Mouse (Mus musculus) forebrain, embryonic 12.5 days (tissue): ENCODE data around the gene Muc4. TPM values are rescaled to one million over a fixed set of nuclear protein-coding genes. Genes with fewer than 3 reads are reported as not detected.

Source experiments
- ATAC-seq: fragments of 200-750 bp; cut with Nextera tagmentation; 2 replicates; pipeline ENCODE4 v1.8.0; 2017; ENCODE audit warnings: moderate TSS enrichment; ENCODE audit not compliant: low FRiP score
- H3K27ac ChIP-seq: fragments of 300-500 bp; sonication (generic); 2 replicates; pipeline ENCODE4 v1.5.1; 2016; ENCODE audit warnings: mild to moderate bottlenecking
- H3K27me3 ChIP-seq: fragments of 300-500 bp; sonication (generic); 2 replicates; pipeline ENCODE4 v1.6.1; 2016; ENCODE audit warnings: mild to moderate bottlenecking
- H3K36me3 ChIP-seq: fragments of 300-500 bp; sonication (generic); replicated peaks from 2 replicates; pipeline ENCODE4 v1.6.1; 2016; ENCODE audit warnings: mild to moderate bottlenecking
- H3K4me1 ChIP-seq: fragments of 300-500 bp; sonication (generic); 2 replicates; pipeline ENCODE4 v1.6.1; 2016
- H3K4me2 ChIP-seq: fragments of 300-500 bp; sonication (generic); 2 replicates; pipeline ENCODE4 v1.6.1; 2016; ENCODE audit warnings: mild to moderate bottlenecking, moderate library complexity
- H3K4me3 ChIP-seq: fragments of 300-500 bp; sonication (generic); replicated peaks from 2 replicates; pipeline ENCODE4 v1.5.1; 2016; ENCODE audit warnings: mild to moderate bottlenecking
- H3K9ac ChIP-seq: fragments of 300-500 bp; sonication (generic); 2 replicates; pipeline ENCODE4 v1.6.1; 2016; ENCODE audit warnings: mild to moderate bottlenecking
- H3K9me3 ChIP-seq: fragments of 300-500 bp; sonication (generic); 2 replicates; pipeline ENCODE4 v1.6.1; 2016
- WGBS: fragments of 180-500 bp; shearing (Covaris S2); methylation state at CpG from one replicate; pipeline ENCODE4 v1.1.7; 2016; 5-methylcytosine and 5-hydroxymethylcytosine counted together
- polyA plus RNA-seq: library from polyadenylated mRNA; unstranded; fragments of >200 nt; fragmentation: Nextera tagmentation; extraction: Ambion mirVana; gene quantifications from 2 replicates; pipeline ENCODE4 v1.2.1, GENCODE M21; 2016

Gene Muc4
- polyA plus RNA-seq, 1 experiment from 2014 or later, result 0.28 TPM

- 49% methylated on average over 3 of the region's 3 CpGs for WGBS
- H3K27me3 ChIP-seq, result peaks cover 6% of the 10 kb centered on the region; the same call in 1 of the 2 replicates
- 0 out of 2 replicates have a peak, but pooled peaks cover 3% of the 10 kb centered on the region for H3K4me1 ChIP-seq
- no peaks in the 10 kb centered on the region for H3K9me3 ChIP-seq
- no peak overlapping the region for H3K9ac ChIP-seq
- H3K4me2 ChIP-seq, result no peak overlapping the region
- ATAC-seq, result no peak
- no peaks in the 10 kb centered on the region for H3K36me3 ChIP-seq
- H3K27ac ChIP-seq, result no peak overlapping the region
- H3K4me3 ChIP-seq, result no peak overlapping the region
Measured at GRCm38 (mm10) chr16:32736022-32736421, 336 bp downstream of the Muc4 start.

GRCm38 (mm10) chr16:32740003-32740663 lies 4.4 kb downstream of the Muc4 start:
- H3K4me3 ChIP-seq, result no peak overlapping the region
- peaks cover 6% of the 10 kb centered on the region; the same call in 1 of the 2 replicates for H3K27me3 ChIP-seq
- H3K9me3 ChIP-seq, result no peaks in the 10 kb centered on the region
- H3K27ac ChIP-seq, result no peak overlapping the region
- H3K4me2 ChIP-seq, result no peak overlapping the region
- no peaks in the 10 kb centered on the region for H3K36me3 ChIP-seq
- H3K9ac ChIP-seq, result no peak overlapping the region
- 0 out of 2 replicates have a peak, but pooled peaks cover 3% of the 10 kb centered on the region for H3K4me1 ChIP-seq
- 80% methylated on average over 8 of the region's 8 CpGs for WGBS
- ATAC-seq, result no peak

GRCm38 (mm10) chr16:32741366-32741765 lies 5.7 kb downstream of the Muc4 start:
- Histone ChIP-seq H3K9me3 (no peaks in the 10 kb centered on the region), H3K4me2 (no peak overlapping the region), H3K36me3 (no peaks in the 10 kb centered on the region), H3K9ac (no peak overlapping the region), H3K4me1 (peaks cover 6% of the 10 kb centered on the region; the same call in 1 of the 2 replicates), H3K27me3 (peaks cover under 1% of the 10 kb centered on the region; the same call in 1 of the 2 replicates), H3K4me3 (no peak overlapping the region), H3K27ac (no peak overlapping the region)
- ATAC-seq, result no peak
- WGBS, result 86% methylated on average over 9 of the region's 9 CpGs

- ATAC-seq, result no peak
- no peaks in the 10 kb centered on the region for H3K27me3 ChIP-seq
- H3K27ac ChIP-seq, result no peak overlapping the region
- H3K9ac ChIP-seq, result no peak overlapping the region
- no peaks in the 10 kb centered on the region for H3K9me3 ChIP-seq
- H3K4me1 ChIP-seq, result peaks cover 6% of the 10 kb centered on the region; the same call in 1 of the 2 replicates
- WGBS, result 78% methylated on average over 2 of the region's 2 CpGs
- no peak overlapping the region for H3K4me3 ChIP-seq
- H3K36me3 ChIP-seq, result no peaks in the 10 kb centered on the region
- no peak overlapping the region for H3K4me2 ChIP-seq
Measured at GRCm38 (mm10) chr16:32742712-32743111, 7.0 kb downstream of the Muc4 start.

- Histone ChIP-seq H3K9ac (no peak overlapping the region), H3K27me3 (no peaks in the 10 kb centered on the region), H3K36me3 (no peaks in the 10 kb centered on the region), H3K4me2 (no peak overlapping the region), H3K4me1 (peaks cover 3% of the 10 kb centered on the region; the same call in 1 of the 2 replicates), H3K27ac (no peak overlapping the region), H3K9me3 (no peaks in the 10 kb centered on the region), H3K4me3 (no peak overlapping the region)
- ATAC-seq, result no peak
- WGBS, result 85% methylated on average over 6 of the region's 6 CpGs
Measured at GRCm38 (mm10) chr16:32745852-32746251, 10.2 kb downstream of the Muc4 start.

GRCm38 (mm10) chr16:32750242-32751127 lies 14.8 kb downstream of the Muc4 start:
- Histone ChIP-seq H3K9me3 (no peaks in the 10 kb centered on the region), H3K27me3 (no peaks in the 10 kb centered on the region), H3K9ac (no peak overlapping the region), H3K4me2 (no peak overlapping the region), H3K4me3 (no peak overlapping the region), H3K4me1 (peaks cover under 1% of the 10 kb centered on the region; the same call in 1 of the 2 replicates), H3K27ac (no peak overlapping the region), H3K36me3 (no peaks in the 10 kb centered on the region)
- no peak for ATAC-seq
- 91% methylated on average over 5 of the region's 5 CpGs for WGBS

- H3K4me3 ChIP-seq, result no peak overlapping the region
- H3K9ac ChIP-seq, result no peak overlapping the region
- 84% methylated on average over 2 of the region's 2 CpGs for WGBS
- ATAC-seq, result no peak
- H3K27ac ChIP-seq, result no peak overlapping the region
- H3K36me3 ChIP-seq, result no peaks in the 10 kb centered on the region
- H3K9me3 ChIP-seq, result no peaks in the 10 kb centered on the region
- H3K4me2 ChIP-seq, result no peak overlapping the region
- H3K4me1 ChIP-seq, result no peaks in the 10 kb centered on the region
- no peaks in the 10 kb centered on the region for H3K27me3 ChIP-seq
Measured at GRCm38 (mm10) chr16:32764550-32764949, 28.9 kb downstream of the Muc4 start.

- Histone ChIP-seq H3K9ac (no peak overlapping the region), H3K27me3 (no peaks in the 10 kb centered on the region), H3K9me3 (no peaks in the 10 kb centered on the region), H3K27ac (no peak overlapping the region), H3K4me3 (no peak overlapping the region), H3K36me3 (no peaks in the 10 kb centered on the region), H3K4me2 (no peak overlapping the region), H3K4me1 (no peaks in the 10 kb centered on the region)
- 88% methylated on average over 6 of the region's 6 CpGs for WGBS
- no peak for ATAC-seq
Measured at GRCm38 (mm10) chr16:32764961-32765360, 29.3 kb downstream of the Muc4 start.

GRCm38 (mm10) chr16:32766904-32767303 lies 31.2 kb downstream of the Muc4 start:
- Histone ChIP-seq H3K4me1 (no peaks in the 10 kb centered on the region), H3K9me3 (no peaks in the 10 kb centered on the region), H3K27ac (no peak overlapping the region), H3K27me3 (no peaks in the 10 kb centered on the region), H3K9ac (no peak overlapping the region), H3K36me3 (no peaks in the 10 kb centered on the region), H3K4me3 (no peak overlapping the region), H3K4me2 (no peak overlapping the region)
- no peak for ATAC-seq
- 92% methylated on average over 7 of the region's 7 CpGs for WGBS

GRCm38 (mm10) chr16:32776676-32777075 lies 41.0 kb downstream of the Muc4 start:
- Histone ChIP-seq H3K27me3 (no peaks in the 10 kb centered on the region), H3K4me3 (no peak overlapping the region), H3K4me1 (peaks cover 8% of the 10 kb centered on the region; the same call in 1 of the 2 replicates), H3K9me3 (no peaks in the 10 kb centered on the region), H3K36me3 (no peaks in the 10 kb centered on the region), H3K4me2 (no peak overlapping the region), H3K27ac (no peak overlapping the region), H3K9ac (no peak overlapping the region)
- WGBS, result 86% methylated on average over 10 of the region's 10 CpGs
- ATAC-seq, result no peak

- no peaks in the 10 kb centered on the region for H3K9me3 ChIP-seq
- whole genome bisulfite sequencing, result 69% methylated on average over 8 of the region's 8 CpGs
Measured at GRCm38 (mm10) chr16:32778956-32779355, 43.3 kb downstream of the Muc4 start.

GRCm38 (mm10) chr16:32783324-32784062 lies 47.8 kb downstream of the Muc4 start:
- no peak overlapping the region for H3K4me3 ChIP-seq
- WGBS, result 60% methylated on average over 5 of the region's 5 CpGs
- no peak for ATAC-seq
- H3K4me2 ChIP-seq, result no peak overlapping the region
- peaks cover 15% of the 10 kb centered on the region for H3K4me1 ChIP-seq
- no peaks in the 10 kb centered on the region for H3K27me3 ChIP-seq
- H3K9me3 ChIP-seq, result no peaks in the 10 kb centered on the region
- no peak overlapping the region for H3K9ac ChIP-seq
- H3K27ac ChIP-seq, result no peak overlapping the region
- H3K36me3 ChIP-seq, result no peaks in the 10 kb centered on the region

More at GRCm38 (mm10) chr16:32778956-32779355, 43.3 kb downstream of the Muc4 start:
- Histone ChIP-seq H3K4me3 (no peak overlapping the region), H3K27me3 (no peaks in the 10 kb centered on the region), H3K4me1 (peaks cover 8% of the 10 kb centered on the region; the same call in 1 of the 2 replicates), H3K36me3 (no peaks in the 10 kb centered on the region), H3K4me2 (no peak overlapping the region), H3K9ac (no peak overlapping the region), H3K27ac (no peak overlapping the region)
- ATAC-seq, result no peak
